ENCODE assay signal across 16 mouse cellular contexts in genomic region chr12:25304820-25305511, GRCm38 (mm10).
DNase-seq lines count a peak whose midpoint lies in the region; ATAC-seq and TF ChIP-seq lines count a peak whose summit lies in the region.
"Had no signal": no experiment of that assay in that cellular context is flagged by ENCODE, and none has a peak within 500 bp of the region (broad histone marks: within the 10 kb centered on the region; RNA-seq: fewer than 3 reads in every experiment).

No protein-coding gene starts in this region.

- WGBS in forebrain, embryonic 11.5 days = 62% methylated on average over 6 of the region's 6 CpGs
- WGBS in forebrain, embryonic 15.5 days = 43% methylated on average over 6 of the region's 6 CpGs
- WGBS in bone marrow, adult 2 months = 81% methylated on average over 6 of the region's 6 CpGs
- WGBS in forebrain, embryonic 14.5 days = 49% methylated on average over 6 of the region's 6 CpGs
- 41% methylated on average over 6 of the region's 6 CpGs for WGBS in midbrain, embryonic 12.5 days
- 95% methylated on average over 6 of the region's 6 CpGs for WGBS in thymus, adult 2 months

- H3K4me1 ChIP-seq in forebrain, embryonic 11.5 days (replicated peaks; ENCODE audit: control insufficient read depth, insufficient read depth, low read length) = peaks cover 3% of the 10 kb centered on the region
- H3K4me1 ChIP-seq in forebrain, embryonic 15.5 days = peaks cover 4% of the 10 kb centered on the region; the same call in 1 of the 2 replicates
- H3K4me1 ChIP-seq in bone marrow, adult 2 months (ENCODE audit: control insufficient read depth, insufficient read depth, low read length) = peaks cover 6% of the 10 kb centered on the region; the same call in 1 of the 2 replicates
- peaks cover 8% of the 10 kb centered on the region for H3K4me1 ChIP-seq in forebrain, embryonic 14.5 days (ENCODE audit: control insufficient read depth, insufficient read depth, low read length)
- peaks cover 18% of the 10 kb centered on the region for H3K4me1 ChIP-seq in midbrain, embryonic 12.5 days
- peaks cover 19% of the 10 kb centered on the region for H3K4me1 ChIP-seq in thymus, adult 2 months (replicated peaks; ENCODE audit: control insufficient read depth, insufficient read depth, low read length)

- H3K4me2 ChIP-seq in forebrain, embryonic 11.5 days (ENCODE audit: low read depth, low read length, severe bottlenecking) = no peak overlapping the region
- no peak overlapping the region for H3K4me2 ChIP-seq in forebrain, embryonic 15.5 days (replicated peaks)
- no peak overlapping the region for H3K4me2 ChIP-seq in forebrain, embryonic 14.5 days (ENCODE audit: low read length)
- no peak overlapping the region for H3K4me2 ChIP-seq in midbrain, embryonic 12.5 days (replicated peaks)
- H3K4me2 ChIP-seq: heart, embryonic 11.5 days; lung, embryonic 14.5 days had no signal

- H3K9me3 ChIP-seq in forebrain, embryonic 11.5 days (ENCODE audit: control insufficient read depth, low read length) = no peaks in the 10 kb centered on the region
- H3K9me3 ChIP-seq in forebrain, embryonic 15.5 days = no peaks in the 10 kb centered on the region
- H3K9me3 ChIP-seq in forebrain, embryonic 14.5 days (replicated peaks; ENCODE audit: control insufficient read depth, low read length) = no peaks in the 10 kb centered on the region
- H3K9me3 ChIP-seq in midbrain, embryonic 12.5 days = no peaks in the 10 kb centered on the region

- TF ChIP-seq CTCF in bone marrow, adult 2 months (IDR thresholded peaks at IDR 0.05; ENCODE audit: control insufficient read depth, insufficient read depth, low read length) = no peak
- TF ChIP-seq CTCF in thymus, adult 2 months (IDR thresholded peaks at IDR 0.05; ENCODE audit: borderline replicate concordance, control insufficient read depth, extremely low read depth, insufficient read depth, low read length, poor library complexity) = no peak

- no peaks in the 10 kb centered on the region for H3K27me3 ChIP-seq in forebrain, embryonic 11.5 days (ENCODE audit: control insufficient read depth, insufficient read depth, low read length)
- no peaks in the 10 kb centered on the region for H3K27me3 ChIP-seq in forebrain, embryonic 15.5 days
- no peaks in the 10 kb centered on the region for H3K27me3 ChIP-seq in forebrain, embryonic 14.5 days (replicated peaks; ENCODE audit: control insufficient read depth, insufficient read depth, low read length)
- H3K27me3 ChIP-seq in midbrain, embryonic 12.5 days = no peaks in the 10 kb centered on the region
- no peaks in the 10 kb centered on the region for H3K27me3 ChIP-seq in thymus, adult 2 months (ENCODE audit: control insufficient read depth, insufficient read depth, low read length)

- no peak overlapping the region for H3K9ac ChIP-seq in forebrain, embryonic 11.5 days (ENCODE audit: low read length)
- H3K9ac ChIP-seq in forebrain, embryonic 15.5 days (replicated peaks) = no peak overlapping the region
- H3K9ac ChIP-seq in forebrain, embryonic 14.5 days (ENCODE audit: low read length) = no peak overlapping the region
- no peak overlapping the region for H3K9ac ChIP-seq in midbrain, embryonic 12.5 days (replicated peaks)
- H3K9ac ChIP-seq: lung, embryonic 14.5 days had no signal

- no peaks in the 10 kb centered on the region for H3K36me3 ChIP-seq in forebrain, embryonic 11.5 days (ENCODE audit: control insufficient read depth, insufficient read depth, low read length)
- no peaks in the 10 kb centered on the region for H3K36me3 ChIP-seq in forebrain, embryonic 15.5 days
- H3K36me3 ChIP-seq in forebrain, embryonic 14.5 days (ENCODE audit: control insufficient read depth, insufficient read depth, low read length) = no peaks in the 10 kb centered on the region
- no peaks in the 10 kb centered on the region for H3K36me3 ChIP-seq in midbrain, embryonic 12.5 days
- H3K36me3 ChIP-seq in thymus, adult 2 months (ENCODE audit: control insufficient read depth, insufficient read depth, low read length) = no peaks in the 10 kb centered on the region

- no peak overlapping the region for H3K27ac ChIP-seq in forebrain, embryonic 11.5 days (ENCODE audit: low read depth, low read length)
- no peak overlapping the region for H3K27ac ChIP-seq in forebrain, embryonic 15.5 days (replicated peaks)
- H3K27ac ChIP-seq in bone marrow, adult 2 months (ENCODE audit: control insufficient read depth, insufficient read depth, low read depth, low read length, poor library complexity) = peak overlapping the region; percentile 11; the same call in 1 of the 2 replicates
- no peak overlapping the region for H3K27ac ChIP-seq in forebrain, embryonic 14.5 days (ENCODE audit: low read depth, low read length)
- H3K27ac ChIP-seq in midbrain, embryonic 12.5 days (replicated peaks) = peak overlapping the region; percentile 54
- H3K27ac ChIP-seq in thymus, adult 2 months (ENCODE audit: control insufficient read depth, insufficient read depth, low read length) = no peak overlapping the region; the same call in 1 of the 2 replicates
- H3K27ac ChIP-seq: stomach, postnatal 0 days had no signal

- no peak for ATAC-seq in forebrain, embryonic 11.5 days (replicated peaks; ENCODE audit: low FRiP score)
- ATAC-seq in forebrain, embryonic 15.5 days (replicated peaks) = no peak
- no peak for ATAC-seq in forebrain, embryonic 14.5 days
- peak; percentile 91 for ATAC-seq in midbrain, embryonic 12.5 days (ENCODE audit: low FRiP score, low read depth)

- DNase-seq in forebrain, embryonic 11.5 days (ENCODE audit: low spot score) = peak; percentile 59
- DNase-seq in forebrain, embryonic 14.5 days (ENCODE audit: low spot score) = peak; percentile 24
- no peak for DNase-seq in layer of hippocampus, adult 8-10 months (ENCODE audit: low spot score in 2 of 2)
- no peak for DNase-seq in adrenal gland, adult (ENCODE audit: inconsistent age in 2 of 2, low spot score in 1 of 2)
- DNase-seq in thymus, adult 2 months = no peak
- DNase-seq: adrenal gland, postnatal 14 days; heart, postnatal 36 days; kidney, adult 2 months; lung, embryonic 14.5 days; right cerebral cortex, adult 18-20 months; spleen, adult 18-20 months had no signal

- H3K4me3 ChIP-seq in forebrain, embryonic 11.5 days (ENCODE audit: low read depth, low read length) = no peak overlapping the region
- no peak overlapping the region for H3K4me3 ChIP-seq in forebrain, embryonic 15.5 days
- no peak overlapping the region for H3K4me3 ChIP-seq in bone marrow, adult 2 months (replicated peaks; ENCODE audit: control insufficient read depth, low read depth, low read length)
- H3K4me3 ChIP-seq in forebrain, embryonic 14.5 days (ENCODE audit: low read depth, low read length) = no peak overlapping the region
- no peak overlapping the region for H3K4me3 ChIP-seq in midbrain, embryonic 12.5 days
- no peak overlapping the region for H3K4me3 ChIP-seq in thymus, adult 2 months (ENCODE audit: control insufficient read depth, insufficient read depth, low read length)

- no peak for TF ChIP-seq POLR2A in bone marrow, adult 2 months (IDR thresholded peaks at IDR 0.05; ENCODE audit: borderline replicate concordance, control insufficient read depth, low read depth, low read length)
- TF ChIP-seq POLR2A in thymus, adult 2 months (IDR thresholded peaks at IDR 0.05; ENCODE audit: control insufficient read depth, extremely low read depth, insufficient read depth, low read length, poor library complexity) = no peak

Comparison
In these comparisons a context has a peak if more than half of its experiments do, and no peak if none do; other contexts are left out.
1. DNase-seq: peak in forebrain, embryonic 11.5 days (single experiment) and forebrain, embryonic 14.5 days (single experiment); none in layer of hippocampus, adult 8-10 months (0 of 2), adrenal gland, adult (0 of 2) and thymus, adult 2 months (single experiment).
2. H3K27ac ChIP-seq: peak in bone marrow, adult 2 months (single experiment) and midbrain, embryonic 12.5 days (single experiment); none in forebrain, embryonic 11.5 days (single experiment), forebrain, embryonic 15.5 days (single experiment), forebrain, embryonic 14.5 days (single experiment) and thymus, adult 2 months (single experiment).